Mouse (Mus musculus): ENCODE measurements around the gene Brms1. TPM values are rescaled to one million over a fixed set of nuclear protein-coding genes. Genes with fewer than 3 reads are reported as not detected.

Gene Brms1
- total RNA-seq (2014; rRNA removed; ENCODE audit: low replicate concordance) (1.9 and 13.6 TPM in 2 replicates), polyA plus RNA-seq (2015; fragmentation: Nextera tagmentation; extraction: Ambion mirVana) (20.0 and 20.4 TPM in 2 replicates)

- Histone ChIP-seq H3K4me2 (ENCODE audit: low read depth, low read length) (peak within 1 kb of the TSS; percentile 95), H3K4me1 (ENCODE audit: control insufficient read depth, insufficient read depth) (peaks cover 22% of the 10 kb centered on the region), H3K27me3 (ENCODE audit: control insufficient read depth, insufficient read depth, low read length) (no peaks in the 10 kb centered on the region), H3K9ac (replicated peaks; ENCODE audit: low read depth, low read length) (peak within 1 kb of the TSS; percentile 80), H3K9me3 (replicated peaks; ENCODE audit: control insufficient read depth, low read length) (no peaks in the 10 kb centered on the region), H3K27ac (ENCODE audit: low read depth) (peak within 1 kb of the TSS; percentile 61), H3K36me3 (replicated peaks; ENCODE audit: control insufficient read depth, insufficient read depth, low read length) (peaks cover 6% of the 10 kb centered on the region), H3K4me3 (ENCODE audit: low read depth, low read length) (peak within 1 kb of the TSS; percentile 63)
- 3% methylated on average over 40 of the region's 40 CpGs for WGBS
- TF ChIP-seq CTCF (IDR thresholded peaks at IDR 0.05; ENCODE audit: low read depth) (no peak), EP300 (IDR thresholded peaks at IDR 0.05; ENCODE audit: low read depth) (no peak)
- ATAC-seq (ENCODE audit: insufficient read depth, low read depth) (peak; percentile 86), DNase-seq (ENCODE audit: low spot score) (peak; percentile 93)
Observed at GRCm38 (mm10) chr19:5040862-5041523, at the start of gene Brms1. Gene Brms1 (plus strand): TSS chr19:5041354.

- peaks cover 25% of the 10 kb centered on the region for H3K27me3 ChIP-seq (ENCODE audit: control insufficient read depth, insufficient read depth, low read length)
- 8% methylated on average over 8 of the region's 8 CpGs for WGBS
- no peak overlapping the region for H3K9ac ChIP-seq (replicated peaks; ENCODE audit: low read depth, low read length)
- no peak for ATAC-seq (ENCODE audit: insufficient read depth, low read depth)
- TF ChIP-seq EP300 (IDR thresholded peaks at IDR 0.05; ENCODE audit: low read depth) (no peak), CTCF (IDR thresholded peaks at IDR 0.05; ENCODE audit: low read depth) (no peak)
- H3K4me3 ChIP-seq (ENCODE audit: low read depth, low read length), result no peak overlapping the region
- no peak overlapping the region for H3K4me2 ChIP-seq (ENCODE audit: low read depth, low read length)
- no peaks in the 10 kb centered on the region for H3K36me3 ChIP-seq (replicated peaks; ENCODE audit: control insufficient read depth, insufficient read depth, low read length)
- DNase-seq (ENCODE audit: low spot score), result no peak
- no peak overlapping the region for H3K27ac ChIP-seq (ENCODE audit: low read depth)
- H3K9me3 ChIP-seq (replicated peaks; ENCODE audit: control insufficient read depth, low read length), result no peaks in the 10 kb centered on the region
- peaks cover 6% of the 10 kb centered on the region; the same call in 1 of the 2 replicates for H3K4me1 ChIP-seq (ENCODE audit: control insufficient read depth, insufficient read depth)
Observed at GRCm38 (mm10) chr19:4992371-4992770, 48.8 kb upstream of the Brms1 start.

- peaks cover 6% of the 10 kb centered on the region; the same call in 1 of the 2 replicates for H3K4me1 ChIP-seq (ENCODE audit: control insufficient read depth, insufficient read depth)
- H3K4me2 ChIP-seq (ENCODE audit: low read depth, low read length), result no peak overlapping the region
Observed at GRCm38 (mm10) chr19:4992904-4993303, 48.2 kb upstream of the Brms1 start.

GRCm38 (mm10) chr19:4994043-4994442 lies 47.1 kb upstream of the Brms1 start:
- TF ChIP-seq EP300 (IDR thresholded peaks at IDR 0.05; ENCODE audit: low read depth), result no peak
- Histone ChIP-seq H3K4me1 (ENCODE audit: control insufficient read depth, insufficient read depth) (peaks cover 6% of the 10 kb centered on the region; the same call in 1 of the 2 replicates), H3K36me3 (replicated peaks; ENCODE audit: control insufficient read depth, insufficient read depth, low read length) (no peaks in the 10 kb centered on the region), H3K27me3 (ENCODE audit: control insufficient read depth, insufficient read depth, low read length) (peaks cover 25% of the 10 kb centered on the region), H3K9ac (replicated peaks; ENCODE audit: low read depth, low read length) (no peak overlapping the region), H3K4me2 (ENCODE audit: low read depth, low read length) (no peak overlapping the region), H3K9me3 (replicated peaks; ENCODE audit: control insufficient read depth, low read length) (no peaks in the 10 kb centered on the region), H3K27ac (ENCODE audit: low read depth) (no peak overlapping the region), H3K4me3 (ENCODE audit: low read depth, low read length) (no peak overlapping the region)
- WGBS, result 61% methylated on average over 5 of the region's 5 CpGs
- no peak for DNase-seq (ENCODE audit: low spot score)
- no peak for ATAC-seq (ENCODE audit: insufficient read depth, low read depth)

More at GRCm38 (mm10) chr19:4992904-4993303, 48.2 kb upstream of the Brms1 start:
- 0% methylated on average over 9 of the region's 9 CpGs for WGBS
- H3K27ac ChIP-seq (ENCODE audit: low read depth), result no peak overlapping the region
- H3K4me3 ChIP-seq (ENCODE audit: low read depth, low read length), result no peak overlapping the region
- no peaks in the 10 kb centered on the region for H3K9me3 ChIP-seq (replicated peaks; ENCODE audit: control insufficient read depth, low read length)
- TF ChIP-seq EP300 (IDR thresholded peaks at IDR 0.05; ENCODE audit: low read depth), result peak; percentile 87; the same call in 1 of the 2 replicates
- peak; percentile 32; the same call in 1 of the 2 replicates for TF ChIP-seq CTCF (IDR thresholded peaks at IDR 0.05; ENCODE audit: low read depth)
- DNase-seq (ENCODE audit: low spot score) (peak; percentile 95), ATAC-seq (ENCODE audit: insufficient read depth, low read depth) (peak; percentile 96)
- no peak overlapping the region for H3K9ac ChIP-seq (replicated peaks; ENCODE audit: low read depth, low read length)
- peaks cover 25% of the 10 kb centered on the region for H3K27me3 ChIP-seq (ENCODE audit: control insufficient read depth, insufficient read depth, low read length)
- no peaks in the 10 kb centered on the region for H3K36me3 ChIP-seq (replicated peaks; ENCODE audit: control insufficient read depth, insufficient read depth, low read length)

- WGBS, result 49% methylated on average over 6 of the region's 6 CpGs
Observed at GRCm38 (mm10) chr19:4999445-5000140, 41.6 kb upstream of the Brms1 start.

More at GRCm38 (mm10) chr19:4999445-5000140, 41.6 kb upstream of the Brms1 start:
- TF ChIP-seq EP300 (IDR thresholded peaks at IDR 0.05; ENCODE audit: low read depth) (no peak), CTCF (IDR thresholded peaks at IDR 0.05; ENCODE audit: low read depth) (no peak)
- H3K4me3 ChIP-seq (ENCODE audit: low read depth, low read length), result no peak overlapping the region
- peaks cover 8% of the 10 kb centered on the region; the same call in 1 of the 2 replicates for H3K4me1 ChIP-seq (ENCODE audit: control insufficient read depth, insufficient read depth)
- H3K9ac ChIP-seq (replicated peaks; ENCODE audit: low read depth, low read length), result no peak overlapping the region
- H3K27me3 ChIP-seq (ENCODE audit: control insufficient read depth, insufficient read depth, low read length), result no peaks in the 10 kb centered on the region
- no peak overlapping the region for H3K4me2 ChIP-seq (ENCODE audit: low read depth, low read length)
- H3K9me3 ChIP-seq (replicated peaks; ENCODE audit: control insufficient read depth, low read length), result no peaks in the 10 kb centered on the region
- H3K27ac ChIP-seq (ENCODE audit: low read depth), result no peak overlapping the region
- ATAC-seq (ENCODE audit: insufficient read depth, low read depth), result no peak
- no peak for DNase-seq (ENCODE audit: low spot score)
- H3K36me3 ChIP-seq (replicated peaks; ENCODE audit: control insufficient read depth, insufficient read depth, low read length), result no peaks in the 10 kb centered on the region

All from heart, postnatal 0 days (tissue).